Mouse (Mus musculus): Measurements from ENCODE around the gene Cyb5r1. TPM values are rescaled to one million over a fixed set of nuclear protein-coding genes. Genes with fewer than 3 reads are reported as not detected.

Gene Cyb5r1
- polyA plus RNA-seq, 1 experiment = 15.4 TPM

GRCm38 (mm10) chr1:134411706-134412629 is 6.6 kb downstream of the Cyb5r1 start:
- H3K4me1 ChIP-seq (ENCODE audit: control insufficient read depth, insufficient read depth, low read length) = peaks cover 2% of the 10 kb centered on the region; the same call in 1 of the 2 replicates
- no peak overlapping the region for H3K4me3 ChIP-seq (ENCODE audit: insufficient read depth, low read length)
- TF ChIP-seq CTCF (IDR thresholded peaks at IDR 0.05; ENCODE audit: extremely low read depth, insufficient read depth, low read length) (no peak), POLR2A (IDR thresholded peaks at IDR 0.05; ENCODE audit: extremely low read depth, insufficient read depth, low read length) (no peak)
- no peak overlapping the region for H3K27ac ChIP-seq (ENCODE audit: insufficient read depth, low read length)

GRCm38 (mm10) chr1:134414038-134414437 is 8.7 kb downstream of the Cyb5r1 start:
- TF ChIP-seq CTCF (IDR thresholded peaks at IDR 0.05; ENCODE audit: extremely low read depth, insufficient read depth, low read length) (no peak), POLR2A (IDR thresholded peaks at IDR 0.05; ENCODE audit: extremely low read depth, insufficient read depth, low read length) (no peak)
- Histone ChIP-seq H3K4me1 (ENCODE audit: control insufficient read depth, insufficient read depth, low read length) (peaks cover 4% of the 10 kb centered on the region; the same call in 1 of the 2 replicates), H3K4me3 (ENCODE audit: insufficient read depth, low read length) (no peak overlapping the region), H3K27ac (ENCODE audit: insufficient read depth, low read length) (no peak overlapping the region)

DNA sequence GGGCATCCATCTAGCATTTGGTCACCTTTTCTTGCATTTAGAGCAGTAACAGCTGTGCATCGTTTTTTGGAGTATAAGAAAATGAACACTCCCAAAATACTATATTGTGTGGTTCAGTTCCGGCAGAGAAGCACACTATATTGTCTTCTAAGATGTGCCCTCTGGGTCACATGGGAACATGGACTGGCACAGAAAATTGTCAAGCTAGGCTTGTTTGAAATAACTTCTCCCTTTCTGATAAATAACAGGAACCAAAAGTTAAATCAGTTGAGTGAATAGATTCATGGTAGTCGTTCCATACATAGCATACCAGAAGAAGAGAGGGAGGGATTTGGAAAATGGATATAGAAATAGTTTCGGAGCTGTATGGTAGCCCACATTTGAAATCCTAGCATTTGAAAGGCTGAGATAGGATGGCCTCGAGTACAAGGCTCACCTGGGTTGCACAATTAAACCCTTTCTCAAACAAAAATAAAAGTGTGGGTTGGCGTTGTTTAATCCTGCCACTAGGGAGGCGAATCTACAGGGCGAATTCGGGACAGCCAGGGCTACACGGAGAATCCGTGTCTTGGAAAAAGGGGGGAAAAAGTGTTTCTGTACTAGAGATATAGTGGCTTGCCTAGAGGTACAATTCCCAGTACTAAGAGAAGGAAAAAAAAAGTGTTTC is 9.3 kb downstream of the Cyb5r1 start:
- Histone ChIP-seq H3K4me3 (ENCODE audit: insufficient read depth, low read length) (peak overlapping the region; percentile 99), H3K4me1 (ENCODE audit: control insufficient read depth, insufficient read depth, low read length) (peaks cover 6% of the 10 kb centered on the region; the same call in 1 of the 2 replicates), H3K27ac (ENCODE audit: insufficient read depth, low read length) (0 out of 2 replicates have a peak overlapping the region, but pooled peaks have one; percentile 63)
- TF ChIP-seq CTCF (IDR thresholded peaks at IDR 0.05; ENCODE audit: extremely low read depth, insufficient read depth, low read length) (no peak), POLR2A (IDR thresholded peaks at IDR 0.05; ENCODE audit: extremely low read depth, insufficient read depth, low read length) (no peak)

DNA sequence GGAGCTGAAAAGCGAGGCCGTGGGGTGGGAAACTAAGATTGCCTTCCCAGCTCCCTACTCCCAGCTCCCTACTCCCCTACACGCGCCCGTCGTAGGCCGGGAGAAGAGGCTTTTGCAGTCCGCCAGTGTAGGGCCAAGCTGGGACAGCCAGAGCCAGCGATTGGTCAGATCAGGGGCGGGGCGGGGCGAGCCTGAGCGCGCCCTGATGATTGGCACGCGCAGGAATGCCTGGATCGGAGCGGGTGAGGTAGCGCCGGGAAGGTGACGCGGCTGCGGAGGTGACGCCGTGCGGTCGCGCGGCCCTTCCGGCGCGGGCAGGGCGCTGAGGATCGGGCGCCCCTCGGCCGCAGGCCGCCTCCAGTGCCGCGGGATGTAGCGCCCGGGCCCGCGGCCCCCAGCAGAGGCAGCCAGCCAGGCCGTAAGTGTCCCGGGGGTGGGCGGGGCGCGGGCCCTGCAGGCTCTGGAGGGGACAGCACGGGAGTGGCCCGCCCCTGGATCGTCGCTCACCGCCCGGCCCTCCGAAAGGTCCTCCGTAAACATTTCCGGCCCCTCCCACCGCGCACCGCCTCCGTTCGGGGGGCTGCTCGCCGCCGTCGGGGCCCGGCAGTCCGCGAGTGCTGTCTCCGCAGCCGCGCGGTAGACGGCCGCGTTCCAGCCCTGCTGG is 9.9 kb downstream of the Cyb5r1 start, which contains the start of gene Adipor1:
Adipor1 (plus strand) TSS at position 211 of the 664 bp plus-strand sequence.
- H3K4me1 ChIP-seq (ENCODE audit: control insufficient read depth, insufficient read depth, low read length) = peaks cover 6% of the 10 kb centered on the region
- peak within 1 kb of the TSS; percentile 99 for H3K4me3 ChIP-seq (ENCODE audit: insufficient read depth, low read length)
- H3K27ac ChIP-seq (ENCODE audit: insufficient read depth, low read length) = peak within 1 kb of the TSS; percentile 63
- no peak for TF ChIP-seq CTCF (IDR thresholded peaks at IDR 0.05; ENCODE audit: extremely low read depth, insufficient read depth, low read length)
- TF ChIP-seq POLR2A (IDR thresholded peaks at IDR 0.05; ENCODE audit: extremely low read depth, insufficient read depth, low read length) = peak; percentile 79

GRCm38 (mm10) chr1:134418414-134418975 is 13.1 kb downstream of the Cyb5r1 start:
- Histone ChIP-seq H3K4me1 (ENCODE audit: control insufficient read depth, insufficient read depth, low read length) (peaks cover 8% of the 10 kb centered on the region), H3K27ac (ENCODE audit: insufficient read depth, low read length) (no peak overlapping the region)
- TF ChIP-seq POLR2A (IDR thresholded peaks at IDR 0.05; ENCODE audit: extremely low read depth, insufficient read depth, low read length) (no peak), CTCF (IDR thresholded peaks at IDR 0.05; ENCODE audit: extremely low read depth, insufficient read depth, low read length) (no peak)

DNA sequence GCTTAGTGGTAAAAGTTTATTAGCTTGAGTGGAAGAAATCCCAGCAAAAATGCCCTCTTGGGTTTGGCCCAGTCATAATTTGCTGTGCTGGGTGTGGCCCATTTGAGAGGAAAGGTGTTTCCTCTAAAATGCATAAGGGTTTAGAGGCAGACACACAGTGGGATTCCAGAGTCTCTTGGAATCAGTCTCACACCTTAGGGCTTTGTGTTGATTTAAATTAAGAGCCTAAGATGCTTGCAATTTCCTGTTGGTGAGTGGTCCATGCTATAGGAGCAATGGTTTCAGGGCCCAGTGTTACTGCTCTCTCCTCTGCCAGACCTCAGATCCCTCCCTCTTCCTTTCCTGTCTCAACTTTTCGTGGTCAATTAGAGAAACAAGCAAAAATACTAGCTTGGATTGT is 13.8 kb downstream of the Cyb5r1 start:
- Histone ChIP-seq H3K27ac (ENCODE audit: insufficient read depth, low read length) (no peak overlapping the region), H3K4me3 (ENCODE audit: insufficient read depth, low read length) (no peak overlapping the region), H3K4me1 (ENCODE audit: control insufficient read depth, insufficient read depth, low read length) (peaks cover 8% of the 10 kb centered on the region)
- TF ChIP-seq CTCF (IDR thresholded peaks at IDR 0.05; ENCODE audit: extremely low read depth, insufficient read depth, low read length) = no peak
- TF ChIP-seq POLR2A (IDR thresholded peaks at IDR 0.05; ENCODE audit: extremely low read depth, insufficient read depth, low read length) = no peak

More at GRCm38 (mm10) chr1:134418414-134418975, 13.1 kb downstream of the Cyb5r1 start:
- H3K4me3 ChIP-seq (ENCODE audit: insufficient read depth, low read length) = no peak overlapping the region

- no peak for TF ChIP-seq CTCF (IDR thresholded peaks at IDR 0.05; ENCODE audit: extremely low read depth, insufficient read depth, low read length)
- TF ChIP-seq POLR2A (IDR thresholded peaks at IDR 0.05; ENCODE audit: extremely low read depth, insufficient read depth, low read length) = no peak
- Histone ChIP-seq H3K27ac (ENCODE audit: insufficient read depth, low read length) (no peak overlapping the region), H3K4me1 (ENCODE audit: control insufficient read depth, insufficient read depth, low read length) (peaks cover 8% of the 10 kb centered on the region), H3K4me3 (ENCODE audit: insufficient read depth, low read length) (no peak overlapping the region)
Measured at GRCm38 (mm10) chr1:134419751-134420458, 14.5 kb downstream of the Cyb5r1 start.

DNA sequence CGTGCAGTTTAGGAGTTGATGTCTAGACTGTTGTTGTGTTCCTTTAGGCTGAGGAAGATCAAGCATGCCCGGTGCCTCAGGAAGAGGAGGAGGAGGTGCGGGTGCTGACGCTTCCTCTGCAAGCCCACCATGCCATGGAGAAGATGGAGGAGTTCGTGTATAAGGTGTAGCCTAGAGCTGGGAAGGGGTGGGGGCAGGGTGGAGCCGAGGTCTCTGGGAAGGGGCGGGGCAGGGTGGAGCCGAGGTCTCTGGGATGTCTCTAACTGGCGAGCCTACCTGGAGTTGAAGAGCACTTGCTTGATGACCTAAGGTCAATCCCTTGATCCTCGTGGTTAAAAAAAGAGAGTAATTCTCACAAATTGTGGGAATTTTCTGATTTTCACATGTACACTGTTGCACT is 18.6 kb downstream of the Cyb5r1 start:
- H3K4me3 ChIP-seq (ENCODE audit: insufficient read depth, low read length) = no peak overlapping the region
- TF ChIP-seq POLR2A (IDR thresholded peaks at IDR 0.05; ENCODE audit: extremely low read depth, insufficient read depth, low read length) = no peak
- TF ChIP-seq CTCF (IDR thresholded peaks at IDR 0.05; ENCODE audit: extremely low read depth, insufficient read depth, low read length) = no peak
- H3K4me1 ChIP-seq (ENCODE audit: control insufficient read depth, insufficient read depth, low read length) = peaks cover 3% of the 10 kb centered on the region
- H3K27ac ChIP-seq (ENCODE audit: insufficient read depth, low read length) = no peak overlapping the region

Data from cortical plate, adult 2 months (tissue).